Mouse (Mus musculus): ENCODE results near the gene Gmfb. TPM values are rescaled to one million over a fixed set of nuclear protein-coding genes. Genes with fewer than 3 reads are reported as not detected.
"Not testable (repeated sequence)": the region's sequence is repeated elsewhere in the genome, so short reads cannot be mapped to it uniquely, and the experiment has no call there.

Gmfb gene
- total RNA-seq (2021): 10 to 100 TPM; 85.6 to 87.4 TPM
- long read RNA-seq, experiment 1, full-length matches to known transcripts: 55 of 74 reads
- long read RNA-seq, experiment 1, partial matches to known transcripts: 8 of 74 reads
- long read RNA-seq, experiment 1, other reads (novel, unspliced or antisense): 11 of 74 reads
- long read RNA-seq, experiment 2, full-length matches to known transcripts: 44 of 52 reads
- long read RNA-seq, experiment 2, partial matches to known transcripts: 3 of 52 reads
- long read RNA-seq, experiment 2, other reads (novel, unspliced or antisense): 5 of 52 reads

DNA sequence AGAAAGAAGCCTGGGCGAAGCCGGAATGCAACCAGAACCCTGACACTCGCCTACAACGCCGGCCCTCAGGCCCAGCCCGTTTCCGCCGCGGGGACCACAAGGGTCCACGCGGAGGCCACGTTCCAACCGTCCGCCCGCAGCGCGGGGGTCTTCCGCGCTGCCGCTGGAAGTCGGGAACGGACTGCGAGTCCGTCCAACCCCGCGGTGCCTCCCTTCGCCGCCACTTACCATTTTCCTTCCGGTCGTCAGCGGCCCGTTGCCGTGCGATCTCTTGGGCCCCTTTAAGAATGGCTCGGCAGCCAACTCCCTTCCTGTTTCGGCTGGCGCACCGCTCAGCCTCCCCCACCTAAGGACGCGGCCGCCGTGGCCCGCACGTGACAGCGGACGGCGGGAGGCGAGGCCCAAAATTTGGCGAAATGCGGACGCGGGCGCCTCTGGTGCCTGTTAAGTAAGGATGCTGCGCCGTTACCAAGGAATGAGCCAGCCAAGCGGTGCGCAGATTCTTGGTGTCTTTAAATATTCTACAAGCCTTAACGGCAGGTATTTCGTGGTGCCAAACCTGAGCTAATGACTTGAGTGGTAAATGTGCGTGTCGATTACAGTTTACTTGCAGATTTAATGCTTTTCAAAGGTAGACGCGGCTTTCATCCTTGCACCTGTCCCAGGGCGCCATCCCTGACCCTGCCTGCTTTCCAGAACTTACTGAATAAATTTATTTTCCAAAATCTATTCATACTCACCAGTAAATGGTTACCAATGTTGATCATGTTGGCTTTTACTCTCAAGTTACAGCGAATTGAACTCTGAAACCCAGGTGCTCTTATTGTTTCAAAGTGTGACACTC, at the start of gene Gmfb:
Gmfb (minus strand) TSS at position 370 of the 844 bp plus-strand sequence.
- DNase-seq: peak; percentile 98

DNA sequence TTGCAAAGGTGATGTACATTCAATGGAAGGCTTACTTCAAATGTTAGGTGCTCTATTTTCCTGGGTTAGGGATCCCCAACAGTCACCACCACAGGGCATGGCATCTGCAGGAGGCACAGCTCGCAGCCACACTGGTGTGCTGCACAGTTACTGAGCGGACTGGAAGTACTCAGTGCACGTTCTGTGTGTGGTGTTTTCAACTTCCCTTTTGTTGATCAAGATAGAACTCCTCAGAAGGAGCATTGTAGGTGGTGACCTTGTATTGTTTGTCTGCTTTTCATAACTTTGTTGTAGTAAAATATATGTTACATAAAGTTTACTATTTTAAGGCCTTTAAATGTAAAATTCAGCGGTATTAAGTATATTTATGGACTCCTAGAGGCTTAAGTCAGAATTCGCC, 40.9 kb upstream of the Gmfb start:
- DNase-seq: no peak

DNA sequence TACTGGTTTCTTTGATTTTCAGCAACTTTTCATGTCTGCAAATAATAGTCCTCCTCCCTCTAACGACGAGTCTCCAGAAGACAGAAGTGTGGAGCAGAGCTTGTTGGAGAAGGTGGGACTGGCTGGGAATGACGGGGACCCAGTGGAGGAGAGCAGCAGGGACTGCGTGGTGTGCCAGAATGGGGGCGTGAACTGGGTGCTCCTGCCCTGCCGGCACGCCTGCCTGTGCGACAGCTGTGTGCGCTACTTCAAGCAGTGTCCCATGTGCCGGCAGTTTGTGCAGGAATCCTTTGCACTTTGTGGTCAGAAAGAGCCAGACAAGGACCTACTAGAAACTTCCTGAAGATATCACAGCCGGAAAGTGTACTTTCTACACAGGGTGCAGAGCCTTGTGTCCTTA, 31.6 kb upstream of the Gmfb start:
- DNase-seq: no peak

DNA sequence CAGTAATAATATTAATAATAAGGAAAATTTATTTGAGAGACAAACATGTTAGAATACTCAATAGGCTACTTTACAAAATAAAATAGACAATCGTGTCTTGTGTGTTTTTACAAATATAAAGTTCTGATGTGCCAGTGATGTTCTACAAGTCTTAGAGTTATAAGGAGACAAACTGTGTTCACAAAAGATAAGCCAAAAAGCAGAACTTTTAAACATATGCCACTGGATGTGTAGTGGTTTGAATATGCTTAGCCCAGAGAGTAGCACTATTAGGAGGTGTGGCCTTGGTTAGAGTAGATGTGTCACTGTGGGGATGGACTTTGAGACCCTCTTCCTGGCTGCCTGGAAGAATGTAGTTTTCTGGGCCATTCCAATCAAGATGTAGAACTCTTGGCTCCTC, 27.7 kb upstream of the Gmfb start:
- DNase-seq: no peak

DNA sequence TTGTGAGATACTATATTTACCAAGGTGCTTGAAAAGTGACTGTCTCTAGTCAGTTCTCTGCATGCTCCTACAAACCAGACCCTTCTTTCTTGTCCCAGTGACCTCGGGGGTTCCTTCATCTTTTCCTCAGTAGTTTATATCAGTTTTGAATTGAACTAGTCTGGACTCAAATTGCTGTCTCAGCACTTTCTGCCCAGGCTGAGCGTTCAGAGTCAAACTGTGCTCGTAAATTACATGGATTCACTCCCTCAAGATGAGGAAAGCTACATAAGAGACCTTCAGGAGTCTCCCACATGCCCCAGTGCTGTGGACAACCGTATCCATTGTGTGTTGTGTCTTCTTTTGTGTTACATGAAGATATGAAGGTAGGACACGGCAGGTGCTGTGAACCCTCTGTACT, 26.7 kb upstream of the Gmfb start:
- DNase-seq: no peak

DNA sequence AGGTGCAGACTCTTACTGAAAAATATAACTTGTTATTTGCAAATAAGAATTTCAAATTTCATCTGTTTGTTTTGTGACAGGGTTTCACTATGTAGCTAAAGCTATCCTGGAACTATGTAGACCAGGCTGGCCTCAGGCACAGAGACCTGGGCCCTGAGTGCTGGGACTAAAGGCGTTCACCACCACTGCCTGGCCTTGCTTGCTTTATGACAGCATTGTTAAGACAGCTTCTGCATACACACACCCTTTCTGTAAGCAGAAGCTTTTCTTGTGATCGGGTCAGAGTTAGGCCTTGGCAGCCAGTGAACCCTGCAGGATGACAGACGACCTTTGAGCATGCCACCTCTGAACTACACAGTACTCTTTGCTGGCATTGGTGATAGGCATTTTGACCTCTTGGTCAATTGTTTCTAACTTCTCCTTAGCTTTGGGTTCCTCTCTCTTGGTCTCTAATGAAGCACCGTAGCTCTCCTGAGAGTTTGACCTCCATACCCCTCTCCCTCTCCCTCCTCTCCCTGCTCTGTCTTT, 26.1 kb upstream of the Gmfb start:
- DNase-seq: no peak

DNA sequence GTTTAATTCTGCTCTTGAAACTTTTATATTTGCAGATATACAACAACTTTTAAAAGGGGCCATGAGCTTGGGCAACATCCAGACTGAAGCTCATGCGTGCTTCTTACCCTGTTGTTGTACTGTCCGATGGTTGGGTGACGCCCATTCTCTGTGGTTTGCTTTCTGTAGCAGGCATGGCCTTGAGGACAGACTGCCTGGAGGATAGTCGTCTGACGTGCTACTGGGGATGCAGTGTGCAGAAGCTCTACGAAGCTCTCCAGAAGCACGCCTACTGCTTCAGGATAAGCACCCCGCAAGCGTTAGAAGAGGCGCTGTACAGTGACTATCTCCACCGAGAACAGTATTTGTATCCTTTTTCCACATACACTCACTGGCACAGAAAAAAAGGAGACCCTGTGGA, 23.7 kb upstream of the Gmfb start:
- DNase-seq: no peak

DNA sequence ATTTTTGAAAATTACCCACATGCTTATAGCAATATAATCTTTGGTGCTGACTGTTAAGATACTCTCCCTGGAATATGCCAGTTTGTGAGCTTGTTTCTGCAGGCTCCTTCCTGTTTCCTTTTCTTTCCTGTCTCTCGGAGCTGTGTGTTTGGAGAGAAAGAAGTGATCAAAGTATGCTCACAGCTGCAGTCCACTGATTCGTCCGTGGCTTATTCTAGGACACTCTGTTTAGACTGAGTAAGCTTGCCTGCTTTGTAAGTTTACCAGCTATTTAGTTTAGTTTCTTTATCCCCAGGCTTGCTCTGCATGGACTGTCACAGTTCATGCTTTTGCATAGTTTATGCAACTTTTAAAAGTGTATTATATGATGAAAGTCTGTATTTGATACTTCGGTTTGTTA, 17.3 kb upstream of the Gmfb start:
- no peak for DNase-seq

DNA sequence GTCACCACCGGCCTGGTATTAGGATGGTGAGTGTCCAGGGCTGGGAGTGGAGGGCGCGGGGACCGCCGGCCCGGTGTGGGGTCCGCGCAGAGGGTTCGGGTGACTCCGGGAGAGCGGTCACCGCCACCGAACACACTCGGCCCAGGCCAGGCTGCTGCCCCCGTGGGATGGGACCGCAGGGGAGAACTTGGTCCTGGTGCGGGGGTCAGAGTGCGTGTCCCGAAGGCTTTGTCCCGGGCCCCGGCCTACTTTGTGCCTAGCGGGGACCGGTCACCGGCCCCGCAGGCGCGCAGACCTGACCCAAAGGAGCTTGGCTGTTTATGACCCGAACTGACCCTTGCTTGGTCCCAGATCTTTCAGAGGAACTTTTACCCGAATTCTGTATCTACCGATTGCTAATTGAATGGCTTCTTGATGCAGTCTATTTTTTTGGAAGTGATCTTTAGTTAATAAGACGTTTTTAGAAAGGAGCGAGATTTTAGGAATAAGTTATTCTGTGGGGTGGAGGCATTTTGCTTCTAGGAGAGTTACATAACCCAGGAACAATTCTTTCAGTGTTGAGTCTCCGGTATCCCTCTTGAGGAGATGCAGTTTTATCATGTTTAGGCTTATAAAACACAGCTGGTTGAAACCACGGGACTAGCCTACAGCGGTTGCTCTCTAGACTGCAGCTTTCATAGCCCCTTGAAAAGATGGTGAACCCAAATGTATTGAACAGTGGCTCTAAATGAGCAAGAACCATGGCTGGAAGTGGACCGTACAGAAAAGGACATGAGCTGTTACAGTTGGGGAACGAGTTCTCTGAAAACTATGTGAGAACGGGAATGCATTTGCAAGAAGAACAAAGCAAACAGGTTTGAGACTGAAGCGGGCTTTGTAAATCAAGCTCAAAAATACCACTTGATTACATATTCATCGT, 10.6 kb upstream of the Gmfb start:
- peak; percentile 65 for DNase-seq

DNA sequence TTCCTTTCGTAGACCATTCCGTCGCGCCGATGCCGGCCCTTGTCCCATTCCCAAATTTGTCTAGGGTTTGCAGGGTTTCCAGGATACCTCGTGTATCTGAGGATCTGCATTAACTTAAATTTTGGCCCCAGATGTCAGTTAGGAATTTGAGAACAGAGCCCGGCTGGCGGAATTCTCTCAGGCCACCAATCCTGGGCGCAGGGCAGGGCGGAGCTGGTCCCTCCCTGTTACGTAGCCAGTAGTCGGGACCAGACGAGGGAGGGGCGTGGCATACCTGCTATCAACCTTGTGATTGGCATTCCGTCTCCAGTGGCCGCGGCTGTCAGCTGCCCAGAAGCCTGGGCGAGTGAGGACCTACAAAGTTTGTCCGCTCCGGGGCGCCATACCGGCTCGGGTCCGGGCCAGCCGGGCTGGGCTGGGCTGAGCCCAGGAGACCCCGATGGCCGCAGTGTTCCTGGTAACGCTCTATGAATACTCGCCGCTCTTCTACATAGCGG, 9.8 kb upstream of the Gmfb start, which contains the start of gene Cgrrf1:
Cgrrf1 (plus strand) TSS at position 289 of the 497 bp plus-strand sequence.
- peak; percentile 97 for DNase-seq

DNA sequence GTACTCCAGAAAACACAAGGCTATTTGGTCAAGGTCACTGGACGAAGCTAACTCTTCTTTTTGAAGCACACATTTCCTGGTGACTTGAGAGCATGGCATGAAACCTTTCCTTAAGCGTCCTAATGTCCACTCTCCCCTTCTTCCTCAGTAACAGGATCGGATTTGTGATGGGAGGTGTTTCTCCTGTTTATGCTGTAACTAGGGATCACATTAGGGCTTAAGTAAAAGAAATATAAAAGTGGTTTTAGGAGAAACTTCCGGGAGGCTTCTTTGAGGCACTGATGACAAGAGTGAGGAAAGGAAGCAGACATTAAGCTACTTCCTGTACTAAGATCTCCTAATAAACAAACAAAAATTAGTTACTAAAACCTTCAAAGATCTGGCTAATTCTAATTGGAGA, 9.3 kb upstream of the Gmfb start:
- no peak for DNase-seq

DNA sequence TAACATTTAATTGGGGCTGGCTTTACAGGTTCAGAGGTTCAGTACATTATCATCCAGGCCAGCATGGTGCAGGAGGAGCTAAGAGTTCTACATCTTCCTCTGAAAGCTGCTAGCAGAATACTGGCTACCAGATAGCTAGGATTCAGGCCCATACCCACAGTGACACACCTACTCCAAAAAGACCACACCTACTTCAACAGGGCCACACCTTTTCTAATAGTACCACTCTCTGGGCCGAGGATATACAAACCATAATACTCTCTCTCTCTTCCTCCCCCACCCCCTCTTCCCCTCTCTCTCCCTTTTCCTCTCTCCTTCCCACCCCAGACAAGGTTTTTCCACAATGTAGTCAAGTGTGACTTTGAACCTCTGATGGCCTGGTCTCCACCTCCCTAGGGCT, 5.4 kb upstream of the Gmfb start:
- no peak for DNase-seq

DNA sequence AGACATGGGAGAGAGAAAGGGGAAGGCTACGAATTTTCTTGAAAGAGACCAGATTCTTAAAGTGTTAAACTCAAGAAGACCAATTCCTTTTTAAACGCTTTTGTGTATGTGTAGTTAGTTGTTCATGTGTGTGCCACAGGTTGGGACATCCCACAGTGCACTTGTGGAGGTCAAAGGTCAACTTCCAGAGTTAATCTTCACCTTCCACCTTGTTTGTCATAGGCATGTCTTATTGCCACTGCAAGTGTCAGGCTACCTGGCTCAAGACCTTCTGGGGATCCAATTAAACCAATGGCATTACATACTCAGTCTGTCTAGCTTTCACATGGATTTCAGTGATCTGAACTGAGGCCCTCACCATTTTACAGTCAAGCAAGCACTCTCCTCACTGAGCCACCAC, 2.0 kb upstream of the Gmfb start:
- no peak for DNase-seq

DNA sequence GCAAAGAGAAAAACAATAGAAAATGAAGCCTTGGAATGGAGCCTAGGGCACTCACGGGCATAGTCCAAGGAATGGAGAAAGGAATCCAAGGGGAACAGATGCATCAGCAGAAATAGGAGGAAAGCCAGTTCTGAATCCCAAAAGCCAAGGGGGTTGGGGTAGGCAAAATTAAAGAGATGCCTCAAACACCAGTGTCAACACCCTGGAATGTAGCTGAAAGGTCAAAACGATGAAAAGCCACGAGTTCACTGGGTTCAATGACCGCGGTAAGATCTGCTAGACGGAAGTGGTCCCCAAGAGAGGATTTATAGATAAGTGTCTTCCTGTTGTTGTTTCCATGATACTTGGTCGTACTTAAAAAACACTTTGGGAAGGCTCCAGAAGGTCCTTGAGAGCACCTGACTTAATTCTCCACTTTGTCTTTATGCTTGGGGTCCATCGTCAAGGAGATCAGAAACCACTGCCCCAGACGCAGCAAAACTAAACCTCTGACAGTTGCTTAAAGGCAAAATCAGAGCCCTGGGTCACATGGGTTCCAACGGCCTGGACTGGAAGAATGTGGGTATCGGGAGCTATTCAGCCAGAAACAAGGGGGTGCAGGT, 670 bp downstream of the Gmfb start:
- peak; percentile 26 for DNase-seq

DNA sequence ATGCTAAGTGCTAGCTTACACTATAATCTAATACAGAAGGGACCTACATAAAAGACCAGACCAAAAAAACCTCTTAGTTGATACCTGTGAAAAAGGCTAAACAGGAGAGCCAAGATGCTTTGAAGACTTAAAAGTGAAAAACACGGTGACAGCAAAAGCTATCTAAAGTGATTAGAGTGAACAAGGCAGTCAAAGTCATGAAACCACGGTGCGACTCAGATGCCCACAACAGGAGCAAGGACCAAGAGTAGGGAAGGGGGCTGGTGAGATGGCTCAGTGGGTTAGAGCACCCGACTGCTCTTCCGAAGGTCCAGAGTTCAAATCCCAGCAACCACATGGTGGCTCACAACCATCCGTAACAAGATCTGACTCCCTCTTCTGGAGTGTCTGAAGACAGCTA, 2.1 kb downstream of the Gmfb start:
- DNase-seq: not testable (repeated sequence)

DNA sequence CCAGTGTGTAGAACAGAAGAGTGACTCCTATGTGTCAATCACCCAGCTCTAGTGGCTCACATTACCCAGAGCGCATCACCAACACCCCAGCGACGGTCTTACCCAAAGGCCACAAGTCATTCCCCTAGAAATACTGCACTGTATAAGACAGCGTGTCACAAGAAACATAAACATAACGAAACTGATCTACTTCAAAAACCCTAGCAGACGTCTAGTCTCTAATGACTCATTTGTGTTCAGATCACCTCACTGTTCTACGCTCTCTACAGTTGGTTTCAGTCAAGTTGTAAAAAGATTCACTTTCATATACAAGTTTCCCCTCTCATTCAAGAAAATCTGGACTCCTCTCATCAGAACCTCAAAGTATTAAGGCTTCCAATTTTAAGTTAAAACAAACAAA, 3.3 kb downstream of the Gmfb start:
- no peak for DNase-seq

DNA sequence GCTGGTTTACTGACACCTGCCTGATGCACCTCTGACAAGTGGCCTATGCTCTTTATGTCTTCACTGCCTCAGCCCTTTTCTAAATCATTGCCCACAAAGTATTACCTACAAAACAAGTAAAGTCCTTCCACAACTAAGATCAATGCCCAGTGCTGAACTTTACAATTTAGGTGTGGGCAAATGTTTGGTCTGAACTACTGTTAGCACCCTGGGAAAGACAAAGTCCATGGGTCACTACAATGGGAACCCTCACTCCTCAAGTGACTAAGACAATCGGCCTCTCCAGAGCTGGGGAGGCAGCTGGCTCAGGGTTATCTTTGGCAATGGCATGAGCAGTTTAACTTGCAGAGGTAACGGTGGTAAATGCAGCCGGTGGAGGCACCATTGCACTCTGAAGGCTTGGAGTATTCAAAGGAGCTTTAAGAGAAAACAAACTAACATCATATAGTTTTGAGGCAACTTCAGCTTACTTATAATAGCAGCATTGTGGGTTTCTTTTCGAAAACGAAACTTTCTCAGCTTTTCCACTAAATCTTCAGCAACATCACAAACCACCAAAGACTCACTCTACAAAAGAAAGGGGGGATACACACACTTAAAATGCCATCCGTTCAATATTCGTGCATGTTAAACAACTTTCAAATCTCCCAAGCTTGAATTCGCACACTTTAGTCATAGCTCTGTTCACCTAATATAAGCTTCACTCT, 5.0 kb downstream of the Gmfb start:
- no peak for DNase-seq

DNA sequence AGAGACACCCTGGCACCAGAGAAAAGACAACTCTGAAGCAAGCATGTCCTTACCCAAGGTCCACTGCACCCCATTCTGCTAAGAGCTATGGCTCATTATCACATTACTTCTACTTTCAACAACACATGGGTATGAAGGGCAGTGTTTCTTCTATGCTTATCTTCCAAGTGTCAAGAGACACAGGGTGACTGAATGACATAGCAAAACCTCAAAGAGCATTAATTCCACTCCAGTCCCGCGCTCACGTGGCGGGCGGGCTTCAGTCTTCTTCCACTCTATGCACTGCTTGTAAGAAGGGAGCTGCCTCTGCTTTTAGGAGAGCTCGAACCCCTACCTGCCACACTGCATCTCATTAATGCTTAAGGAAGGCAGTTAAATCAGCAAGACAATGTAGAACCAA, 6.4 kb downstream of the Gmfb start:
- DNase-seq: no peak

DNA sequence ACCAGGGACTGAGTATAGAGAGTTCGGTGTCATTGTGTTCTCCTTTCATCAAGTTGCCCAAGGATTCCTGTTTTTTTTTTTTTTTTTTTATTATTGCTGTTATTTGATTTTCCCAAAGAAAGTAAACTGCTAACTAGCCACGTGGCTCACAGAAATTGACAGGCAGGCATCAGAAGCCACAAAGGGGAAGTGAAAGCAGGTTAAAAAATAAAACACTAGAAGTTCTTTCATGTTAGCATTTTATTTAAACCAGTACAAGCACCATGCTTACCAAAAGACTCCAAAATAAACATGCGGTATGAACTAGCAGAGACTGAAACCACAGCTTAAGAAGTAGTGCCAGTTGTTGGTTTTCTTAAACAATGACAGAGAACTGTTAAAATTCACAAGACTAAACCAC, 14.1 kb downstream of the Gmfb start:
- DNase-seq: no peak

DNA sequence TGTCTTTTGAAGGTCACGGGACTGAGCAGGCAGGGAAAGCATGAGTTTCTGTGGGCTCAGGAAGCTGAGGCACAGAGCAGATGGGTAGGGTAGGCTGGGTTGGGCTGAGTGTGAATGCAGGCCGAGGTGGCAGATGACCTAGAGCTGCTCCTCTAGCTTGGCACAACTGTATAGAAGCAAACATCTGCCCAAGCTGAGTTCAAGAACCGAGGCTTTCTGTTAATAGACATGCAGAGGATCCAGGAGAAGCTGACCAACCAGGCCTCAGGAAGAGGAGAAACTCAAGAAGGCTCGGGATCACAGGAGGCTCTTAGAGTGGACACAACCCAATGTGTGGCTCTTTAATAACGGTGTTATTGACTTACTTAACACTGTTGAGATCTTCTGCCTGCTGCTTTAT, 15.9 kb downstream of the Gmfb start:
- no peak for DNase-seq

DNA sequence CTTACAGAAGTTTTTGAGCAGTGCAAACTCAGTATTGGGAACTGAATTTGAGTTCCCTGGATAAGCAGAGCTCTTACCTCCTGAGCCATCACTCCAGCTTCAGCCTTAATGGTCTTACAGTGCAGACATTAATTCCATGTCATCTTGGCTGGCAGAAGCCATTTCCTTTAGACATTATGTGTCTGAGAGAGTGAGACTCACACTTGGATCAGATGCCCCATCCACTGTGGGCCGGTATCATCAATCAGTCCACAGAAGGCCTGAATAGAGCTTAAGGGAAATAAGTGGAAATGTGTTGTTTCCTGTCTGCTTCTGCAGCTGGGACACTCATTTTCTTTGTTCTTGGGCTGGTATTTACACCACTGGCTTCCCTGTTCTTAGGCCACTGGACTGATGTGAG, 18.3 kb downstream of the Gmfb start:
- DNase-seq: no peak

All from adrenal gland, postnatal 10 days (tissue).